Mouse (Mus musculus): Measurements from ENCODE around the gene Fam57b. TPM values are rescaled to one million over a fixed set of nuclear protein-coding genes. Genes with fewer than 3 reads are reported as not detected.
A peak's percentile ranks its signal among the peaks of the same experiment; 100 is the strongest.

The Fam57b gene
- polyA plus RNA-seq, 1 experiment: 13.5 TPM

- TF ChIP-seq FLI1 (IDR thresholded peaks at IDR 0.05; ENCODE audit: low read length) (no peak), GATA1 (IDR thresholded peaks at IDR 0.05; ENCODE audit: borderline replicate concordance, low read length) (no peak)
- no peaks in the 10 kb centered on the region for H3K9me3 ChIP-seq
- no peaks in the 10 kb centered on the region for H3K27me3 ChIP-seq (replicated peaks)
- H3K4me1 ChIP-seq: peaks cover 79% of the 10 kb centered on the region
- peak overlapping the region; percentile 100 for H3K4me3 ChIP-seq (replicated peaks)
- peaks cover 61% of the 10 kb centered on the region for H3K36me3 ChIP-seq (replicated peaks; ENCODE audit: low read length)
These were observed 35.9 kb upstream of the Fam57b start for GRCm38 (mm10) chr7:126761529-126762067.

GRCm38 (mm10) chr7:126762471-126763008 lies 34.9 kb upstream of the Fam57b start:
- Histone ChIP-seq H3K4me1 (peaks cover 87% of the 10 kb centered on the region), H3K4me3 (replicated peaks) (no peak overlapping the region), H3K27me3 (replicated peaks) (no peaks in the 10 kb centered on the region), H3K9me3 (no peaks in the 10 kb centered on the region), H3K36me3 (replicated peaks; ENCODE audit: low read length) (peaks cover 71% of the 10 kb centered on the region)
- TF ChIP-seq FLI1 (IDR thresholded peaks at IDR 0.05; ENCODE audit: low read length) (no peak), GATA1 (IDR thresholded peaks at IDR 0.05; ENCODE audit: borderline replicate concordance, low read length) (no peak)

- peaks cover 77% of the 10 kb centered on the region for H3K4me1 ChIP-seq
- no peaks in the 10 kb centered on the region for H3K9me3 ChIP-seq
- peaks cover 100% of the 10 kb centered on the region for H3K36me3 ChIP-seq (replicated peaks; ENCODE audit: low read length)
- H3K4me3 ChIP-seq (replicated peaks): peak overlapping the region; percentile 67
- TF ChIP-seq GATA1 (IDR thresholded peaks at IDR 0.05; ENCODE audit: borderline replicate concordance, low read length): no peak
- TF ChIP-seq FLI1 (IDR thresholded peaks at IDR 0.05; ENCODE audit: low read length): no peak
- H3K27me3 ChIP-seq (replicated peaks): no peaks in the 10 kb centered on the region
These were observed 31.9 kb upstream of the Fam57b start for GRCm38 (mm10) chr7:126765540-126765939.

- Histone ChIP-seq H3K27me3 (replicated peaks) (no peaks in the 10 kb centered on the region), H3K36me3 (replicated peaks; ENCODE audit: low read length) (peaks cover 100% of the 10 kb centered on the region), H3K4me1 (peaks cover 75% of the 10 kb centered on the region), H3K9me3 (no peaks in the 10 kb centered on the region), H3K4me3 (replicated peaks) (peak within 1 kb of the TSS; percentile 67)
- no peak for TF ChIP-seq GATA1 (IDR thresholded peaks at IDR 0.05; ENCODE audit: borderline replicate concordance, low read length)
- TF ChIP-seq FLI1 (IDR thresholded peaks at IDR 0.05; ENCODE audit: low read length): no peak
These were observed 31.3 kb upstream of the Fam57b start, which contains the start of gene Gdpd3 for GRCm38 (mm10) chr7:126766201-126766600. Gene Gdpd3 (plus strand): TSS chr7:126766334.

GRCm38 (mm10) chr7:126767001-126767400 lies 30.5 kb upstream of the Fam57b start:
- Histone ChIP-seq H3K4me3 (replicated peaks) (no peak overlapping the region), H3K36me3 (replicated peaks; ENCODE audit: low read length) (peaks cover 96% of the 10 kb centered on the region), H3K9me3 (no peaks in the 10 kb centered on the region), H3K27me3 (replicated peaks) (no peaks in the 10 kb centered on the region), H3K4me1 (peaks cover 69% of the 10 kb centered on the region)
- TF ChIP-seq GATA1 (IDR thresholded peaks at IDR 0.05; ENCODE audit: borderline replicate concordance, low read length): no peak
- no peak for TF ChIP-seq FLI1 (IDR thresholded peaks at IDR 0.05; ENCODE audit: low read length)

GRCm38 (mm10) chr7:126770784-126771183 lies 26.7 kb upstream of the Fam57b start:
- H3K36me3 ChIP-seq (replicated peaks; ENCODE audit: low read length): peaks cover 88% of the 10 kb centered on the region
- H3K4me3 ChIP-seq (replicated peaks): no peak overlapping the region
- H3K4me1 ChIP-seq: peaks cover 65% of the 10 kb centered on the region
- no peaks in the 10 kb centered on the region for H3K27me3 ChIP-seq (replicated peaks)
- TF ChIP-seq FLI1 (IDR thresholded peaks at IDR 0.05; ENCODE audit: low read length): no peak
- no peak for TF ChIP-seq GATA1 (IDR thresholded peaks at IDR 0.05; ENCODE audit: borderline replicate concordance, low read length)
- no peaks in the 10 kb centered on the region for H3K9me3 ChIP-seq

GRCm38 (mm10) chr7:126773351-126773750 lies 24.1 kb upstream of the Fam57b start:
- H3K36me3 ChIP-seq (replicated peaks; ENCODE audit: low read length): peaks cover 75% of the 10 kb centered on the region
- H3K4me3 ChIP-seq (replicated peaks): peak overlapping the region; percentile 83
- TF ChIP-seq FLI1 (IDR thresholded peaks at IDR 0.05; ENCODE audit: low read length) (no peak), GATA1 (IDR thresholded peaks at IDR 0.05; ENCODE audit: borderline replicate concordance, low read length) (no peak)
- no peaks in the 10 kb centered on the region for H3K27me3 ChIP-seq (replicated peaks)
- peaks cover 66% of the 10 kb centered on the region for H3K4me1 ChIP-seq
- H3K9me3 ChIP-seq: no peaks in the 10 kb centered on the region

GRCm38 (mm10) chr7:126774463-126774862 lies 23.0 kb upstream of the Fam57b start:
- H3K36me3 ChIP-seq (replicated peaks; ENCODE audit: low read length): peaks cover 73% of the 10 kb centered on the region
- H3K4me1 ChIP-seq: peaks cover 72% of the 10 kb centered on the region
- no peak for TF ChIP-seq FLI1 (IDR thresholded peaks at IDR 0.05; ENCODE audit: low read length)
- no peak for TF ChIP-seq GATA1 (IDR thresholded peaks at IDR 0.05; ENCODE audit: borderline replicate concordance, low read length)
- no peaks in the 10 kb centered on the region for H3K27me3 ChIP-seq (replicated peaks)
- no peak overlapping the region for H3K4me3 ChIP-seq (replicated peaks)
- H3K9me3 ChIP-seq: no peaks in the 10 kb centered on the region

- Histone ChIP-seq H3K4me1 (peaks cover 81% of the 10 kb centered on the region), H3K9me3 (no peaks in the 10 kb centered on the region), H3K36me3 (replicated peaks; ENCODE audit: low read length) (peaks cover 72% of the 10 kb centered on the region), H3K4me3 (replicated peaks) (peak overlapping the region; percentile 94), H3K27me3 (replicated peaks) (no peaks in the 10 kb centered on the region)
- TF ChIP-seq FLI1 (IDR thresholded peaks at IDR 0.05; ENCODE audit: low read length): no peak
- TF ChIP-seq GATA1 (IDR thresholded peaks at IDR 0.05; ENCODE audit: borderline replicate concordance, low read length): no peak
These were observed 22.1 kb upstream of the Fam57b start for GRCm38 (mm10) chr7:126775185-126775977.

- Histone ChIP-seq H3K27me3 (replicated peaks) (no peaks in the 10 kb centered on the region), H3K9me3 (no peaks in the 10 kb centered on the region), H3K4me3 (replicated peaks) (peak overlapping the region; percentile 94), H3K4me1 (peaks cover 85% of the 10 kb centered on the region), H3K36me3 (replicated peaks; ENCODE audit: low read length) (peaks cover 72% of the 10 kb centered on the region)
- TF ChIP-seq FLI1 (IDR thresholded peaks at IDR 0.05; ENCODE audit: low read length): no peak
These were observed 21.6 kb upstream of the Fam57b start for GRCm38 (mm10) chr7:126775978-126776234.
